Mouse (Mus musculus): ENCODE measurements at regions not wholly inside any gene's neighbourhood (a gene's known extent, or its start where the extent isn't known, plus 50 kb on each side); places are given as distances from the start of the nearest gene placed in this dataset.

- no peak for ATAC-seq
- Histone ChIP-seq H3K27ac (ENCODE audit: low read depth, low read length) (no peak overlapping the region), H3K27me3 (replicated peaks; ENCODE audit: control insufficient read depth, insufficient read depth, low read length) (no peaks in the 10 kb centered on the region), H3K4me3 (ENCODE audit: low read depth, low read length) (no peak overlapping the region), H3K36me3 (ENCODE audit: control insufficient read depth, insufficient read depth) (no peaks in the 10 kb centered on the region), H3K9ac (ENCODE audit: low read depth, low read length) (no peak overlapping the region), H3K4me1 (replicated peaks; ENCODE audit: control insufficient read depth, insufficient read depth, low read length) (no peaks in the 10 kb centered on the region), H3K4me2 (replicated peaks; ENCODE audit: low read depth) (no peak overlapping the region), H3K9me3 (ENCODE audit: control insufficient read depth) (no peaks in the 10 kb centered on the region)
- no peak for TF ChIP-seq CTCF (IDR thresholded peaks at IDR 0.05; ENCODE audit: low read depth)
- 42% methylated on average over 6 of the region's 6 CpGs for WGBS
Measured at GRCm38 (mm10) chr5:149842491-149842890, 164.5 kb downstream of the B3glct start.

GRCm38 (mm10) chr5:149843310-149843709 is 165.3 kb downstream of the B3glct start:
- no peak for TF ChIP-seq CTCF (IDR thresholded peaks at IDR 0.05; ENCODE audit: low read depth)
- 27% methylated on average over 7 of the region's 7 CpGs for WGBS
- Histone ChIP-seq H3K27ac (ENCODE audit: low read depth, low read length) (no peak overlapping the region), H3K4me3 (ENCODE audit: low read depth, low read length) (no peak overlapping the region), H3K4me2 (replicated peaks; ENCODE audit: low read depth) (no peak overlapping the region), H3K9me3 (ENCODE audit: control insufficient read depth) (no peaks in the 10 kb centered on the region), H3K9ac (ENCODE audit: low read depth, low read length) (no peak overlapping the region), H3K4me1 (replicated peaks; ENCODE audit: control insufficient read depth, insufficient read depth, low read length) (no peaks in the 10 kb centered on the region), H3K36me3 (ENCODE audit: control insufficient read depth, insufficient read depth) (no peaks in the 10 kb centered on the region), H3K27me3 (replicated peaks; ENCODE audit: control insufficient read depth, insufficient read depth, low read length) (no peaks in the 10 kb centered on the region)
- ATAC-seq, result peak; percentile 75

GRCm38 (mm10) chr5:149845256-149845655 is 167.2 kb downstream of the B3glct start:
- Histone ChIP-seq H3K4me2 (replicated peaks; ENCODE audit: low read depth) (no peak overlapping the region), H3K9ac (ENCODE audit: low read depth, low read length) (no peak overlapping the region), H3K9me3 (ENCODE audit: control insufficient read depth) (no peaks in the 10 kb centered on the region), H3K4me1 (replicated peaks; ENCODE audit: control insufficient read depth, insufficient read depth, low read length) (no peaks in the 10 kb centered on the region), H3K27me3 (replicated peaks; ENCODE audit: control insufficient read depth, insufficient read depth, low read length) (no peaks in the 10 kb centered on the region), H3K27ac (ENCODE audit: low read depth, low read length) (no peak overlapping the region), H3K36me3 (ENCODE audit: control insufficient read depth, insufficient read depth) (no peaks in the 10 kb centered on the region), H3K4me3 (ENCODE audit: low read depth, low read length) (no peak overlapping the region)
- no peak for ATAC-seq
- no peak for TF ChIP-seq CTCF (IDR thresholded peaks at IDR 0.05; ENCODE audit: low read depth)
- WGBS, result 85% methylated on average over 8 of the region's 8 CpGs

GRCm38 (mm10) chr5:149848465-149848864 is 170.0 kb upstream of the Rxfp2 start:
- Histone ChIP-seq H3K4me2 (replicated peaks; ENCODE audit: low read depth) (no peak overlapping the region), H3K4me1 (replicated peaks; ENCODE audit: control insufficient read depth, insufficient read depth, low read length) (no peaks in the 10 kb centered on the region), H3K27ac (ENCODE audit: low read depth, low read length) (no peak overlapping the region), H3K27me3 (replicated peaks; ENCODE audit: control insufficient read depth, insufficient read depth, low read length) (no peaks in the 10 kb centered on the region), H3K36me3 (ENCODE audit: control insufficient read depth, insufficient read depth) (no peaks in the 10 kb centered on the region), H3K4me3 (ENCODE audit: low read depth, low read length) (no peak overlapping the region), H3K9ac (ENCODE audit: low read depth, low read length) (no peak overlapping the region), H3K9me3 (ENCODE audit: control insufficient read depth) (no peaks in the 10 kb centered on the region)
- no peak for TF ChIP-seq CTCF (IDR thresholded peaks at IDR 0.05; ENCODE audit: low read depth)
- no peak for ATAC-seq
- 82% methylated on average over 3 of the region's 3 CpGs for WGBS

- peak; percentile 86 for TF ChIP-seq CTCF (IDR thresholded peaks at IDR 0.05; ENCODE audit: low read depth)
Measured at GRCm38 (mm10) chr5:149851011-149851410, 167.5 kb upstream of the Rxfp2 start.

GRCm38 (mm10) chr5:149852516-149852915 is 166.0 kb upstream of the Rxfp2 start:
- Histone ChIP-seq H3K4me1 (replicated peaks; ENCODE audit: control insufficient read depth, insufficient read depth, low read length) (no peaks in the 10 kb centered on the region), H3K9me3 (ENCODE audit: control insufficient read depth) (no peaks in the 10 kb centered on the region), H3K36me3 (ENCODE audit: control insufficient read depth, insufficient read depth) (no peaks in the 10 kb centered on the region), H3K27me3 (replicated peaks; ENCODE audit: control insufficient read depth, insufficient read depth, low read length) (no peaks in the 10 kb centered on the region), H3K27ac (ENCODE audit: low read depth, low read length) (no peak overlapping the region), H3K9ac (ENCODE audit: low read depth, low read length) (no peak overlapping the region), H3K4me3 (ENCODE audit: low read depth, low read length) (no peak overlapping the region), H3K4me2 (replicated peaks; ENCODE audit: low read depth) (no peak overlapping the region; the same call in 1 of the 2 replicates)
- no peak for ATAC-seq
- WGBS, result 32% methylated on average over 16 of the region's 16 CpGs
- TF ChIP-seq CTCF (IDR thresholded peaks at IDR 0.05; ENCODE audit: low read depth), result no peak

More at GRCm38 (mm10) chr5:149851011-149851410, 167.5 kb upstream of the Rxfp2 start:
- Histone ChIP-seq H3K9me3 (ENCODE audit: control insufficient read depth) (no peaks in the 10 kb centered on the region), H3K9ac (ENCODE audit: low read depth, low read length) (no peak overlapping the region), H3K4me3 (ENCODE audit: low read depth, low read length) (no peak overlapping the region), H3K27me3 (replicated peaks; ENCODE audit: control insufficient read depth, insufficient read depth, low read length) (no peaks in the 10 kb centered on the region), H3K36me3 (ENCODE audit: control insufficient read depth, insufficient read depth) (no peaks in the 10 kb centered on the region), H3K27ac (ENCODE audit: low read depth, low read length) (no peak overlapping the region), H3K4me1 (replicated peaks; ENCODE audit: control insufficient read depth, insufficient read depth, low read length) (no peaks in the 10 kb centered on the region), H3K4me2 (replicated peaks; ENCODE audit: low read depth) (no peak overlapping the region)
- no peak for ATAC-seq
- 16% methylated on average over 9 of the region's 9 CpGs for WGBS

GRCm38 (mm10) chr5:149856101-149856500 is 162.4 kb upstream of the Rxfp2 start:
- no peaks in the 10 kb centered on the region for H3K27me3 ChIP-seq (replicated peaks; ENCODE audit: control insufficient read depth, insufficient read depth, low read length)
- TF ChIP-seq CTCF (IDR thresholded peaks at IDR 0.05; ENCODE audit: low read depth), result no peak
- H3K9me3 ChIP-seq (ENCODE audit: control insufficient read depth), result no peaks in the 10 kb centered on the region
- no peaks in the 10 kb centered on the region for H3K4me1 ChIP-seq (replicated peaks; ENCODE audit: control insufficient read depth, insufficient read depth, low read length)
- H3K4me2 ChIP-seq (replicated peaks; ENCODE audit: low read depth), result no peak overlapping the region
- no peak overlapping the region for H3K27ac ChIP-seq (ENCODE audit: low read depth, low read length)
- WGBS, result 91% methylated on average over 1 of the region's 1 CpGs
- H3K9ac ChIP-seq (ENCODE audit: low read depth, low read length), result no peak overlapping the region
- ATAC-seq, result no peak
- no peaks in the 10 kb centered on the region for H3K36me3 ChIP-seq (ENCODE audit: control insufficient read depth, insufficient read depth)
- no peak overlapping the region for H3K4me3 ChIP-seq (ENCODE audit: low read depth, low read length)

Measured in intestine, postnatal 0 days (tissue).